In genomic region chr6:126736996-126737395, GRCm38 (mm10) we compare ENCODE assay signal across 14 mouse cellular contexts. TPM values are rescaled to one million over a fixed set of nuclear protein-coding genes. Genes with fewer than 3 reads are reported as not detected.
DNase-seq lines count a peak whose midpoint lies in the region; TF ChIP-seq lines count a peak whose summit lies in the region.
"Had no signal": no experiment of that assay in that cellular context is flagged by ENCODE, and none has a peak within 500 bp of the region (broad histone marks: within the 10 kb centered on the region; RNA-seq: fewer than 3 reads in every experiment).

No protein-coding gene starts in this region.

- intact Hi-C loops in heart, adult 2 months (cut with DNase I) = no loop called here
- intact Hi-C loops in heart, postnatal 25 days (cut with DNase I) = no loop called here

- H3K4me1 ChIP-seq in heart, adult 2 months (ENCODE audit: control insufficient read depth, insufficient read depth, low read length) = no peaks in the 10 kb centered on the region
- peaks cover 10% of the 10 kb centered on the region for H3K4me1 ChIP-seq in cortical plate, adult 2 months (ENCODE audit: control insufficient read depth, insufficient read depth, low read length)
- H3K4me1 ChIP-seq: liver, embryonic 15.5 days had no signal

- TF ChIP-seq EP300 in heart, adult 2 months (IDR thresholded peaks at IDR 0.05; ENCODE audit: insufficient read depth, low read depth, low read length) = no peak

- no peak overlapping the region for H3K4me3 ChIP-seq in heart, adult 2 months
- H3K4me3 ChIP-seq in layer of hippocampus, adult 2 months = peak overlapping the region; percentile 49
- H3K4me3 ChIP-seq in cortical plate, adult 2 months (ENCODE audit: insufficient read depth, low read length) = peak overlapping the region; percentile 63
- H3K4me3 ChIP-seq: liver, embryonic 15.5 days; myocyte had no signal

- no peaks in the 10 kb centered on the region; the same call in 1 of the 2 replicates for H3K27me3 ChIP-seq in heart, adult 2 months (ENCODE audit: control insufficient read depth, insufficient read depth, low read length)

- no peak overlapping the region for H3K27ac ChIP-seq in heart, adult 2 months
- H3K27ac ChIP-seq in layer of hippocampus, adult 2 months = peak overlapping the region; percentile 64
- peak overlapping the region; percentile 30; the same call in 1 of the 2 replicates for H3K27ac ChIP-seq in cortical plate, adult 2 months (ENCODE audit: insufficient read depth, low read length)
- H3K27ac ChIP-seq: liver, embryonic 15.5 days had no signal

- TF ChIP-seq CTCF in heart, adult 2 months (IDR thresholded peaks at IDR 0.05) = no peak
- no peak for TF ChIP-seq CTCF in layer of hippocampus, adult 2 months (conservative IDR thresholded peaks at IDR 0.05)
- TF ChIP-seq CTCF in cortical plate, adult 2 months (IDR thresholded peaks at IDR 0.05; ENCODE audit: extremely low read depth, insufficient read depth, low read length) = no peak

- no peak overlapping the region for H3K9ac ChIP-seq in heart, adult 2 months (ENCODE audit: low read depth, low read length)
- H3K9ac ChIP-seq: liver, embryonic 15.5 days had no signal

- 53% methylated on average over 4 of the region's 4 CpGs for WGBS in heart, adult 2 months

- TF ChIP-seq POLR2A in heart, adult 2 months (IDR thresholded peaks at IDR 0.05; ENCODE audit: insufficient read depth, low read depth, low read length) = no peak
- TF ChIP-seq POLR2A in cortical plate, adult 2 months (IDR thresholded peaks at IDR 0.05; ENCODE audit: extremely low read depth, insufficient read depth, low read length) = no peak

- no peaks in the 10 kb centered on the region for H3K36me3 ChIP-seq in heart, adult 2 months (ENCODE audit: control insufficient read depth, insufficient read depth, low read length)
- H3K36me3 ChIP-seq: liver, embryonic 15.5 days had no signal

- no peaks in the 10 kb centered on the region for H3K79me2 ChIP-seq in heart, adult 2 months (replicated peaks; ENCODE audit: control insufficient read depth, insufficient read depth, low read length)

- DNase-seq in adrenal gland, postnatal 36 days = peak; percentile 12 to 19
- DNase-seq in adrenal gland, adult 8-10 months = no peak
- DNase-seq in heart, adult 2 months = peak; percentile 17 to 26
- DNase-seq in heart, postnatal 25 days (ENCODE audit: low spot score) = no peak
- no peak for DNase-seq in layer of hippocampus, adult 2 months (ENCODE audit: low spot score in 2 of 2)
- DNase-seq in layer of hippocampus, postnatal 14 days (ENCODE audit: low spot score in 2 of 2) = no peak
- DNase-seq in urinary bladder, postnatal 25 days (ENCODE audit: low spot score) = no peak
- DNase-seq: left cerebral cortex, postnatal 4 days; right cerebral cortex, postnatal 4 days; thymus, postnatal 25 days had no signal

RNA-seq across cellular contexts. Expression of gene Kcna6, which starts 3.5 kb away (rescaled TPM):
- total RNA-seq in adrenal gland, postnatal 36 days (2021) = 1 to 10 TPM; 1.3 to 1.7 TPM
- 1 to 10 TPM in 2 of 4 experiments, under 1 TPM in 2; 0.59 to 1.9 (median 1.3) TPM for total RNA-seq in adrenal gland, adult 8-10 months (2022)
- total RNA-seq in heart, adult 2 months (2021) = 1 to 10 TPM; 1.2 TPM
- 1.1 and 1.2 TPM in 2 replicates for polyA plus RNA-seq in heart, adult 2 months (2012; rRNA removed)
- total RNA-seq in heart, postnatal 25 days (2021) = 1 to 10 TPM; 1.2 to 2.2 TPM
- 10 to 100 TPM; 46.6 to 48.5 TPM for total RNA-seq in layer of hippocampus, adult 2 months (2021)
- 10 to 100 TPM; 47.9 to 48.4 TPM for total RNA-seq in layer of hippocampus, postnatal 14 days (2021)
- 44.9 and 45.3 TPM in 2 replicates for polyA plus RNA-seq in cortical plate, adult 2 months (2012; rRNA removed)
- total RNA-seq: hematopoietic stem cell, adult 5-6 weeks had no signal
- polyA plus RNA-seq: myocyte had no signal

Comparison
In these comparisons a context has a peak if more than half of its experiments do, and no peak if none do; other contexts are left out.
1. DNase-seq: peak in adrenal gland, postnatal 36 days (2 of 2) and heart, adult 2 months (2 of 2); none in adrenal gland, adult 8-10 months (single experiment), heart, postnatal 25 days (single experiment), layer of hippocampus, adult 2 months (0 of 2), layer of hippocampus, postnatal 14 days (0 of 2) and urinary bladder, postnatal 25 days (single experiment).
2. RNA of gene Kcna6, which starts 3.5 kb away (total RNA-seq): 46.6 to 48.5 TPM in layer of hippocampus, adult 2 months and 47.9 to 48.4 TPM in layer of hippocampus, postnatal 14 days; 1.2 to 2.2 TPM in heart, postnatal 25 days, 1.3 to 1.7 TPM in adrenal gland, postnatal 36 days, 0.59 to 1.9 TPM in adrenal gland, adult 8-10 months and 1.2 TPM in heart, adult 2 months; every median in the first group is over 10 times any median in the second.